In the genomic region with DNA sequence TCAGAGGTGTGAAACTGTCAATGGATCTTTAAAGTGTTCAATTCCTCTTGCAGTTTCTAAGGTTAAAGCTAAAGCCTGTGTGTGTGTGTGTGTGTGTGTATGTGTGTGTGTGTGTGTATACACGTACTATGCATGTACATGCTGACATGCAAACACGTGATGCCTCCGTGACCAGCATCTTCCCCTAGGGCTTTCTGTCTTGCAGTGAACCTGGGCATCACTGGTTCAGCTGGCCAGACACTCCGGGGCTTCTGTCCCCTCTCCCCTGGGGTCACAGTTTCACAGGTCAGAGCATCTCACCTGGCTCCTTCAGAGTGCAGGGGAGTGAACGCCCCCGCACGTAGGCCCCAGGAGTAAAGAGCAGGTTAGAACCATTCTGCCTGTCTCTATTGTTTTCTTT, we compare ENCODE assay signal across 11 mouse cellular contexts. TPM values are rescaled to one million over a fixed set of nuclear protein-coding genes. Genes with fewer than 3 reads are reported as not detected.
A peak's percentile ranks its signal among the peaks of the same experiment; 100 is the strongest.
DNase-seq lines count a peak whose midpoint lies in the region; ATAC-seq and TF ChIP-seq lines count a peak whose summit lies in the region.
"Had no signal": no experiment of that assay in that cellular context is flagged by ENCODE, and none has a peak within 500 bp of the region (broad histone marks: within the 10 kb centered on the region; RNA-seq: fewer than 3 reads in every experiment).

No protein-coding gene starts in this region.

- no peak for DNase-seq in forebrain, embryonic 10.5 days (ENCODE audit: extremely low spot score, low spot score)
- DNase-seq in midbrain, postnatal 0 days (ENCODE audit: low spot score) = no peak
- DNase-seq in left cerebral cortex, adult 11 months (ENCODE audit: low spot score) = no peak
- no peak for DNase-seq in thymus, postnatal 25 days
- DNase-seq in right cerebral cortex, postnatal 36 days (ENCODE audit: low spot score in 2 of 2) = no peak
- DNase-seq: B cell, adult 2 months had no signal

- H3K4me1 ChIP-seq in erythroblast, embryonic 14.5 days (ENCODE audit: control insufficient read depth) = peaks cover 68% of the 10 kb centered on the region
- H3K4me1 ChIP-seq in forebrain, embryonic 10.5 days = peaks cover 38% of the 10 kb centered on the region
- 0 out of 2 replicates have a peak, but pooled peaks cover under 1% of the 10 kb centered on the region for H3K4me1 ChIP-seq in intestine, postnatal 0 days (replicated peaks; ENCODE audit: control insufficient read depth, insufficient read depth, low read length)
- no peaks in the 10 kb centered on the region for H3K4me1 ChIP-seq in midbrain, postnatal 0 days (ENCODE audit: insufficient read depth, low read length)

- ATAC-seq in erythroblast, adult 5-6 weeks (replicated peaks; ENCODE audit: low FRiP score, poor library complexity, severe bottlenecking) = no peak
- no peak for ATAC-seq in intestine, postnatal 0 days
- no peak for ATAC-seq in midbrain, postnatal 0 days (ENCODE audit: low FRiP score)

- peak overlapping the region; percentile 98 for H3K27ac ChIP-seq in forebrain, embryonic 10.5 days
- H3K27ac ChIP-seq in intestine, postnatal 0 days (ENCODE audit: low read depth, low read length) = no peak overlapping the region
- no peak overlapping the region for H3K27ac ChIP-seq in midbrain, postnatal 0 days (ENCODE audit: low read depth, low read length)

- H3K4me3 ChIP-seq in erythroblast, embryonic 14.5 days (replicated peaks) = peak overlapping the region; percentile 44
- H3K4me3 ChIP-seq in forebrain, embryonic 10.5 days = peak overlapping the region; percentile 81
- no peak overlapping the region for H3K4me3 ChIP-seq in intestine, postnatal 0 days (ENCODE audit: low read depth, low read length)
- H3K4me3 ChIP-seq in midbrain, postnatal 0 days (ENCODE audit: low read depth, low read length) = no peak overlapping the region

- no peaks in the 10 kb centered on the region for H3K27me3 ChIP-seq in erythroblast, embryonic 14.5 days (ENCODE audit: control insufficient read depth)
- H3K27me3 ChIP-seq in forebrain, embryonic 10.5 days (ENCODE audit: poor library complexity, severe bottlenecking) = no peaks in the 10 kb centered on the region
- H3K27me3 ChIP-seq in intestine, postnatal 0 days (replicated peaks; ENCODE audit: control insufficient read depth, insufficient read depth, low read length) = no peaks in the 10 kb centered on the region
- H3K27me3 ChIP-seq in midbrain, postnatal 0 days (ENCODE audit: insufficient read depth, low read length) = no peaks in the 10 kb centered on the region

- WGBS in forebrain, embryonic 10.5 days = 32% methylated on average over 7 of the region's 7 CpGs
- 66% methylated on average over 7 of the region's 7 CpGs for WGBS in intestine, postnatal 0 days
- WGBS in midbrain, postnatal 0 days = 27% methylated on average over 7 of the region's 7 CpGs

- no peaks in the 10 kb centered on the region for H3K9me3 ChIP-seq in erythroblast, embryonic 14.5 days (ENCODE audit: control insufficient read depth, low read length)
- H3K9me3 ChIP-seq in forebrain, embryonic 10.5 days = no peaks in the 10 kb centered on the region
- no peaks in the 10 kb centered on the region for H3K9me3 ChIP-seq in intestine, postnatal 0 days (ENCODE audit: control insufficient read depth)
- H3K9me3 ChIP-seq in midbrain, postnatal 0 days (ENCODE audit: low read length) = no peaks in the 10 kb centered on the region

- TF ChIP-seq CTCF in intestine, postnatal 0 days (IDR thresholded peaks at IDR 0.05; ENCODE audit: low read depth) = no peak
- no peak for TF ChIP-seq CTCF in midbrain, postnatal 0 days (IDR thresholded peaks at IDR 0.05)

- peak overlapping the region; percentile 84 for H3K4me2 ChIP-seq in intestine, postnatal 0 days (replicated peaks; ENCODE audit: low read depth)
- peak overlapping the region; percentile 28; the same call in 1 of the 2 replicates for H3K4me2 ChIP-seq in midbrain, postnatal 0 days (ENCODE audit: low read depth, low read length, poor library complexity, severe bottlenecking)

- peaks cover 38% of the 10 kb centered on the region for H3K36me3 ChIP-seq in erythroblast, embryonic 14.5 days (ENCODE audit: control insufficient read depth)
- peaks cover 32% of the 10 kb centered on the region for H3K36me3 ChIP-seq in forebrain, embryonic 10.5 days (replicated peaks)
- H3K36me3 ChIP-seq in intestine, postnatal 0 days (ENCODE audit: control insufficient read depth, insufficient read depth) = no peaks in the 10 kb centered on the region
- H3K36me3 ChIP-seq in midbrain, postnatal 0 days (ENCODE audit: insufficient read depth, low read length) = no peaks in the 10 kb centered on the region

- H3K9ac ChIP-seq in intestine, postnatal 0 days (ENCODE audit: low read depth, low read length) = peak overlapping the region; percentile 8; the same call in 1 of the 2 replicates
- H3K9ac ChIP-seq in midbrain, postnatal 0 days (replicated peaks; ENCODE audit: low read length, poor library complexity, severe bottlenecking) = no peak overlapping the region

RNA-seq across cellular contexts. Expression of gene Golm1, which starts 2.0 kb away (rescaled TPM):
- 0.54 and 0.98 TPM in 2 replicates for polyA plus RNA-seq in erythroblast, embryonic 14.5 days (2012)
- 13.4 and 16.1 TPM in 2 replicates for total RNA-seq in erythroblast, adult 5-6 weeks (2015; ENCODE audit: low replicate concordance)
- total RNA-seq in erythroblast, adult 5-6 weeks (2017; ENCODE audit: low replicate concordance) = 21.4 and 25.2 TPM in 2 replicates
- 142 and 154 TPM in 2 replicates for polyA plus RNA-seq in forebrain, embryonic 10.5 days (2016; fragmentation: Nextera tagmentation; extraction: Ambion mirVana)
- 29.6 and 34.3 TPM in 2 replicates for polyA plus RNA-seq in intestine, postnatal 0 days (2015; fragmentation: Nextera tagmentation; extraction: Ambion mirVana)
- 13.0 and 17.1 TPM in 2 replicates for total RNA-seq in midbrain, postnatal 0 days (2014; rRNA removed)
- polyA plus RNA-seq in midbrain, postnatal 0 days (2015; fragmentation: Nextera tagmentation; extraction: Ambion mirVana) = 13.0 and 15.3 TPM in 2 replicates

RNA-seq across cellular contexts. Expression of gene 4921517D22Rik, which starts 20.3 kb away (rescaled TPM):
- not detected in 2 replicates for polyA plus RNA-seq in erythroblast, embryonic 14.5 days (2012)
- not detected in 2 replicates for total RNA-seq in erythroblast, adult 5-6 weeks (2015; ENCODE audit: low replicate concordance)
- not detected in 2 replicates for total RNA-seq in erythroblast, adult 5-6 weeks (2017; ENCODE audit: low replicate concordance)
- not detected in 2 replicates for polyA plus RNA-seq in forebrain, embryonic 10.5 days (2016; fragmentation: Nextera tagmentation; extraction: Ambion mirVana)
- polyA plus RNA-seq in intestine, postnatal 0 days (2015; fragmentation: Nextera tagmentation; extraction: Ambion mirVana) = not detected in 2 replicates
- total RNA-seq in midbrain, postnatal 0 days (2014; rRNA removed) = not detected in 2 replicates
- not detected in 2 replicates for polyA plus RNA-seq in midbrain, postnatal 0 days (2015; fragmentation: Nextera tagmentation; extraction: Ambion mirVana)
- total RNA-seq: layer of hippocampus, postnatal 14 days had no signal
- polyA plus RNA-seq: heart, postnatal 0 days had no signal

RNA-seq across cellular contexts. Expression of gene Spata31d1a, which starts 36.5 kb away (rescaled TPM):
- polyA plus RNA-seq in erythroblast, embryonic 14.5 days (2012) = not detected in 2 replicates
- total RNA-seq in erythroblast, adult 5-6 weeks (2015; ENCODE audit: low replicate concordance) = not detected in 2 replicates
- total RNA-seq in erythroblast, adult 5-6 weeks (2017; ENCODE audit: low replicate concordance) = not detected in 2 replicates
- polyA plus RNA-seq in forebrain, embryonic 10.5 days (2016; fragmentation: Nextera tagmentation; extraction: Ambion mirVana) = 0.04 and 0.05 TPM in 2 replicates
- not detected in 2 replicates for polyA plus RNA-seq in intestine, postnatal 0 days (2015; fragmentation: Nextera tagmentation; extraction: Ambion mirVana)
- not detected in 2 replicates for total RNA-seq in midbrain, postnatal 0 days (2014; rRNA removed)
- polyA plus RNA-seq in midbrain, postnatal 0 days (2015; fragmentation: Nextera tagmentation; extraction: Ambion mirVana) = not detected in 2 replicates
- polyA plus RNA-seq: heart, postnatal 0 days had no signal

RNA-seq across cellular contexts. Expression of gene Spata31d1b, which starts 38.5 kb away (rescaled TPM):
- not detected in 2 replicates for polyA plus RNA-seq in erythroblast, embryonic 14.5 days (2012)
- not detected in 2 replicates for total RNA-seq in erythroblast, adult 5-6 weeks (2015; ENCODE audit: low replicate concordance)
- total RNA-seq in erythroblast, adult 5-6 weeks (2017; ENCODE audit: low replicate concordance) = not detected in 2 replicates
- 0.04 TPM in 1 of 2 replicates, not detected in the other for polyA plus RNA-seq in forebrain, embryonic 10.5 days (2016; fragmentation: Nextera tagmentation; extraction: Ambion mirVana)
- not detected in 2 replicates for polyA plus RNA-seq in intestine, postnatal 0 days (2015; fragmentation: Nextera tagmentation; extraction: Ambion mirVana)
- 0.27 TPM in 1 of 2 replicates, not detected in the other for total RNA-seq in midbrain, postnatal 0 days (2014; rRNA removed)
- polyA plus RNA-seq in midbrain, postnatal 0 days (2015; fragmentation: Nextera tagmentation; extraction: Ambion mirVana) = 0.05 TPM in 1 of 2 replicates, not detected in the other
- polyA plus RNA-seq: heart, postnatal 0 days had no signal

RNA-seq across cellular contexts. Expression of gene Spata31d1d, which starts 58.0 kb away (rescaled TPM):
- 0.02 TPM in 1 of 2 replicates, not detected in the other for polyA plus RNA-seq in erythroblast, embryonic 14.5 days (2012)
- total RNA-seq in erythroblast, adult 5-6 weeks (2015; ENCODE audit: low replicate concordance) = not detected in 2 replicates
- total RNA-seq in erythroblast, adult 5-6 weeks (2017; ENCODE audit: low replicate concordance) = 0.26 TPM in 1 of 2 replicates, not detected in the other
- not detected in 2 replicates for polyA plus RNA-seq in forebrain, embryonic 10.5 days (2016; fragmentation: Nextera tagmentation; extraction: Ambion mirVana)
- not detected in 2 replicates for polyA plus RNA-seq in intestine, postnatal 0 days (2015; fragmentation: Nextera tagmentation; extraction: Ambion mirVana)
- 0.14 TPM in 1 of 2 replicates, not detected in the other for total RNA-seq in midbrain, postnatal 0 days (2014; rRNA removed)
- not detected in 2 replicates for polyA plus RNA-seq in midbrain, postnatal 0 days (2015; fragmentation: Nextera tagmentation; extraction: Ambion mirVana)
- total RNA-seq: layer of hippocampus, postnatal 14 days had no signal
- polyA plus RNA-seq: heart, postnatal 0 days had no signal

Comparison
In these comparisons a context has a peak if more than half of its experiments do, and no peak if none do; other contexts are left out.
1. H3K4me3 ChIP-seq: peak in erythroblast, embryonic 14.5 days (single experiment) and forebrain, embryonic 10.5 days (single experiment); none in intestine, postnatal 0 days (single experiment) and midbrain, postnatal 0 days (single experiment).